Mouse (Mus musculus) lung, embryonic 16.5 days (tissue): ENCODE data around the gene Syne1. TPM values are rescaled to one million over a fixed set of nuclear protein-coding genes. Genes with fewer than 3 reads are reported as not detected.

Experiments used
- ATAC-seq: fragments of 200-750 bp; cut with Nextera tagmentation; 2 replicates; pipeline ENCODE4 v1.8.0; 2017; ENCODE audit warnings: low read depth, mild to moderate bottlenecking, moderate library complexity
- H3K27ac ChIP-seq: fragments of 300-500 bp; sonication (generic); 2 replicates; pipeline ENCODE4 v1.5.1; 2014; ENCODE audit warnings: mild to moderate bottlenecking, control low read depth, low read length
- H3K27me3 ChIP-seq: fragments of 300-500 bp; sonication (generic); 2 replicates; pipeline ENCODE4 v1.6.1; 2014; ENCODE audit warnings: low read depth, low read length, mixed read lengths; ENCODE audit not compliant: control insufficient read depth, insufficient read depth
- H3K36me3 ChIP-seq: fragments of 300-500 bp; sonication (generic); 2 replicates; pipeline ENCODE4 v1.6.1; 2014; ENCODE audit warnings: low read length; ENCODE audit not compliant: control insufficient read depth, insufficient read depth
- H3K4me1 ChIP-seq: fragments of 300-500 bp; sonication (generic); replicated peaks from 2 replicates; pipeline ENCODE4 v1.6.1; 2014; ENCODE audit warnings: low read length, mixed read lengths; ENCODE audit not compliant: control insufficient read depth, insufficient read depth
- H3K4me2 ChIP-seq: fragments of 300-500 bp; sonication (generic); 2 replicates; pipeline ENCODE4 v1.6.1; 2014; ENCODE audit warnings: low read depth, low read length, control low read depth
- H3K4me3 ChIP-seq: fragments of 300-500 bp; sonication (generic); 2 replicates; pipeline ENCODE4 v1.5.1; 2014; ENCODE audit warnings: mild to moderate bottlenecking, low read length, control low read depth
- H3K9ac ChIP-seq: fragments of 300-500 bp; sonication (generic); 2 replicates; pipeline ENCODE4 v1.6.1; 2014; ENCODE audit warnings: low read length, control low read depth
- H3K9me3 ChIP-seq: fragments of 300-500 bp; sonication (generic); 2 replicates; pipeline ENCODE4 v1.6.1; 2016; ENCODE audit warnings: low read length; ENCODE audit not compliant: control insufficient read depth
- WGBS: fragments of 180-500 bp; shearing (Covaris S2); extraction: QIAGEN DNeasy Blood & Tissue Kit; methylation state at CpG from one replicate; pipeline ENCODE4 v1.1.7; 2014; 5-methylcytosine and 5-hydroxymethylcytosine counted together
- polyA plus RNA-seq: library from polyadenylated mRNA; unstranded; fragments of >200 nt; fragmentation: Nextera tagmentation; extraction: Ambion mirVana; gene quantifications from 2 replicates; pipeline ENCODE4 v1.2.1, GENCODE M21; 2015

The Syne1 gene
- polyA plus RNA-seq, 1 experiment from 2014 or later = 4.3 TPM

GRCm38 (mm10) chr10:5437766-5438165, 113.5 kb downstream of the Syne1 start:
- Histone ChIP-seq H3K27me3 (no peaks in the 10 kb centered on the region), H3K9me3 (no peaks in the 10 kb centered on the region), H3K9ac (no peak overlapping the region), H3K27ac (no peak overlapping the region), H3K4me2 (no peak overlapping the region), H3K36me3 (no peaks in the 10 kb centered on the region), H3K4me3 (no peak overlapping the region), H3K4me1 (no peaks in the 10 kb centered on the region)
- WGBS = 74% methylated on average over 2 of the region's 2 CpGs
- no peak for ATAC-seq

GRCm38 (mm10) chr10:5423984-5424383, 127.3 kb downstream of the Syne1 start:
- no peak overlapping the region for H3K9ac ChIP-seq
- no peaks in the 10 kb centered on the region for H3K4me1 ChIP-seq
- H3K4me3 ChIP-seq = no peak overlapping the region
- no peaks in the 10 kb centered on the region for H3K27me3 ChIP-seq
- WGBS = 73% methylated on average over 4 of the region's 4 CpGs
- no peak overlapping the region for H3K27ac ChIP-seq
- H3K36me3 ChIP-seq = no peaks in the 10 kb centered on the region
- no peak for ATAC-seq
- no peak overlapping the region for H3K4me2 ChIP-seq
- H3K9me3 ChIP-seq = no peaks in the 10 kb centered on the region

DNA sequence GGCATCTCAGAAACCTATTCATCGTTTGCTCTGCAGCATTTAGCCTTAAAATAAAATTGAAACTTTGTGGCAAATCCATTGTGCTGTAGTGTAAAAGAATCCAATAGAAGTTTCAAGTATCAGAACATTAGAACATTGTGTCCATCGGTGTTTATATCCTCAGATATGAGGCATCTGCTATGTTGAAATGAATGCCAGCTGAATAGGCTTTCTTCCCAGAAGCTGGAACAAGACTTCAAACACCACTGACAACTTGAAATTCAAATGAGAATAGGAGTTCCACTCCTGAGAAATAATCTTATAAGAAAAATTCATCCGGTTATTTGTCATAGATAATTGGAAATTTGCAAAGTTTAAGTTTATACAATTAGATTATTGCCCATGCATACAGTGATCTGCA, 135.6 kb downstream of the Syne1 start:
- Histone ChIP-seq H3K27ac (no peak overlapping the region), H3K36me3 (no peaks in the 10 kb centered on the region), H3K4me1 (no peaks in the 10 kb centered on the region), H3K27me3 (no peaks in the 10 kb centered on the region), H3K4me3 (no peak overlapping the region), H3K9me3 (no peaks in the 10 kb centered on the region), H3K9ac (no peak overlapping the region), H3K4me2 (no peak overlapping the region)
- WGBS = 84% methylated on average over 3 of the region's 3 CpGs
- ATAC-seq = no peak

DNA sequence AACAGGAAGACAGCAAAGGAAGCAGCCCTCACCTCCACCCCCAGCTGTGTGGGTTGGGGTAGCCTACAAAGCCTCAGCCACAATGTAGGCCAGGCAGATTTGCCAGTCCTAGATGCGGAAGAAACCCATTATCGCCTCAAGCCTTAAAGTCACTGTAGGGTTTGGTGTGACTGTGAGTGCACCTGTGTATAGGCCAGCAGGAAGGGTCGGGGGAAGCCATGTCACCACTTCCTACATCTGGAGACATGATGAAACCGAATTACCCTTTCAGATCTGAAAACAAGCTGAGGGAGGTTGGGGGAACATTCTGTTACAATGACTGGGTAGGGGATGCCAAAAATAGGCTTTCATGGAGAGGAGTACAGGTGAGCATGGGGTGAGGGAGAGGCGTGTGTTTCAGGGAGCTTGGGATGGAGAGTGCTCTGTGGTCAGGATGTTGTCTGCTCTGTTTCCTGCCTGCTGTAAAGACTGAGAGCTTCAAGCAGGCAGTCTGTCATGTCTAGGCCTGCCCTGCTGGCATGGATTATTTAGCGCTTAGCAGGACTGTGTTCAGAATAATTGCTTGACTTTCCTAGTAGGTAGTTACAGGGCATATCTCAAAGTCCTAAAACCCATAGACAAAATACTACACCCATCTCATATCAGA, 167.0 kb downstream of the Syne1 start:
- no peak overlapping the region for H3K9ac ChIP-seq
- H3K4me3 ChIP-seq = no peak overlapping the region
- no peak for ATAC-seq
- H3K36me3 ChIP-seq = no peaks in the 10 kb centered on the region
- no peak overlapping the region for H3K27ac ChIP-seq
- no peaks in the 10 kb centered on the region for H3K9me3 ChIP-seq
- 66% methylated on average over 6 of the region's 6 CpGs for WGBS
- no peaks in the 10 kb centered on the region for H3K4me1 ChIP-seq
- no peak overlapping the region for H3K4me2 ChIP-seq
- no peaks in the 10 kb centered on the region for H3K27me3 ChIP-seq

GRCm38 (mm10) chr10:5381536-5381935, 169.7 kb downstream of the Syne1 start:
- no peak overlapping the region for H3K27ac ChIP-seq
- H3K4me3 ChIP-seq = no peak overlapping the region
- 87% methylated on average over 4 of the region's 4 CpGs for WGBS
- no peaks in the 10 kb centered on the region for H3K9me3 ChIP-seq
- H3K9ac ChIP-seq = no peak overlapping the region
- no peaks in the 10 kb centered on the region for H3K4me1 ChIP-seq
- no peaks in the 10 kb centered on the region for H3K27me3 ChIP-seq
- no peak overlapping the region for H3K4me2 ChIP-seq
- H3K36me3 ChIP-seq = no peaks in the 10 kb centered on the region
- ATAC-seq = no peak

DNA sequence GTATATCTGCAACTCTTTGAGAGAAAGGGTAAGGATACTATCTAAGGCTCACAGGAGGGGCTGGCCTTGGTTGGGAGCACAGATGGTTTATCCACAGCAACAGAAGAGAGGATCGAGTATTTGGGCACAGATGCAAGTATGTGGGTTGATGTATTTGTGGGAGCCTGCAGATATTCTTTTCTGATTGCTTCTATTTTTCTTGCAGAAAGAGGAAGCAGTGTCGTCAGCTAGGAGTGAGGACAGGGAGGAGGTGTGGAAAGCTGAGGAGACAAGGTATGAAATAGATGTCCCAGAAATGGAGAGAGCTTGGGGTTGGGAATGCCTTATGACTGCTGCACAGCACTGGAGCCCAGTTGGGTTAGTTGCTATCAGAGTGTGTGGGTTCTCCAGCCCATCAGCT, 172.3 kb downstream of the Syne1 start:
- H3K4me1 ChIP-seq = no peaks in the 10 kb centered on the region
- H3K27me3 ChIP-seq = no peaks in the 10 kb centered on the region
- H3K27ac ChIP-seq = no peak overlapping the region
- H3K36me3 ChIP-seq = no peaks in the 10 kb centered on the region
- WGBS = 67% methylated on average over 2 of the region's 2 CpGs
- no peak overlapping the region for H3K4me3 ChIP-seq
- ATAC-seq = no peak
- H3K9me3 ChIP-seq = no peaks in the 10 kb centered on the region
- H3K4me2 ChIP-seq = no peak overlapping the region
- H3K9ac ChIP-seq = no peak overlapping the region

DNA sequence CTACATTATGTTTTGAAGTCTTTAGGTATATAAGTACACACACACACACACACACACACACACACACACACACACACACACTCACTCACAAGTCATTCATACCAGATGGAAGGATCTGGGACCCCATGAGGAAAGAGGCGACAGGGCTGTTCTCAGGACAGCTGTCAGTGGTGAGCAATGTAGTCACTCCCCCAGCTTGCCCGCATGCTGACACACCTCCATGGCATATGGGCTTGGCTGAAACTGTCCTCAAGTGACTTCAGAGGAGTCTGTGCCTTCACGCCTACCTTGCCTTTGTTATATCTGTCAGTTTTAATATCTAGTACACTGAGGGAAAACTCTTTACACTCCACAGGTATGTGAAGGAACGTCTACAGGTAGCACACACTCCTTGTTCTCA, 181.7 kb downstream of the Syne1 start:
- Histone ChIP-seq H3K4me3 (no peak overlapping the region), H3K4me1 (no peaks in the 10 kb centered on the region), H3K36me3 (no peaks in the 10 kb centered on the region), H3K9me3 (no peaks in the 10 kb centered on the region), H3K4me2 (no peak overlapping the region), H3K27me3 (no peaks in the 10 kb centered on the region), H3K27ac (no peak overlapping the region), H3K9ac (no peak overlapping the region)
- no peak for ATAC-seq
- WGBS = 57% methylated on average over 4 of the region's 4 CpGs

DNA sequence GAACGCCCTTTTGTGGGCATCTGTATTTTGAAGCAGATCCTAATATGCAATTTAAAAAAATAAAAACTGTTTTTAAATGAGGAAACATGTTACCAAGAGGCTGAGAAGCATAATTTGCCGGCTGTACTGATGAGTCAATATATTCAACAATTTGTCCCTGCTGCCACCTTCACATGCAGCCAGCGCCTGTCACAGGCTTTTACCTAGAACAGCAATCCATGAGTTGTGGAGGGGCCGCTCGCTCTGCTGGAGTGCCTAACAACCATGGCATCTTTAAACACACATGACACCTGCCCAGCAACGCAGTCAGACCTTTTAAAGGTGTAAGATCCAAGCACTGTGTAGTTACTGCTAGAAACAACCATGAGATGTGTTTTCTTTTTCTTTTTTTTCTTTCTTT, 183.0 kb downstream of the Syne1 start:
- Histone ChIP-seq H3K4me2 (no peak overlapping the region; the same call in 1 of the 2 replicates), H3K4me3 (no peak overlapping the region), H3K9ac (no peak overlapping the region), H3K4me1 (no peaks in the 10 kb centered on the region), H3K36me3 (no peaks in the 10 kb centered on the region), H3K27me3 (no peaks in the 10 kb centered on the region), H3K9me3 (no peaks in the 10 kb centered on the region), H3K27ac (no peak overlapping the region)
- 57% methylated on average over 6 of the region's 6 CpGs for WGBS
- no peak for ATAC-seq

DNA sequence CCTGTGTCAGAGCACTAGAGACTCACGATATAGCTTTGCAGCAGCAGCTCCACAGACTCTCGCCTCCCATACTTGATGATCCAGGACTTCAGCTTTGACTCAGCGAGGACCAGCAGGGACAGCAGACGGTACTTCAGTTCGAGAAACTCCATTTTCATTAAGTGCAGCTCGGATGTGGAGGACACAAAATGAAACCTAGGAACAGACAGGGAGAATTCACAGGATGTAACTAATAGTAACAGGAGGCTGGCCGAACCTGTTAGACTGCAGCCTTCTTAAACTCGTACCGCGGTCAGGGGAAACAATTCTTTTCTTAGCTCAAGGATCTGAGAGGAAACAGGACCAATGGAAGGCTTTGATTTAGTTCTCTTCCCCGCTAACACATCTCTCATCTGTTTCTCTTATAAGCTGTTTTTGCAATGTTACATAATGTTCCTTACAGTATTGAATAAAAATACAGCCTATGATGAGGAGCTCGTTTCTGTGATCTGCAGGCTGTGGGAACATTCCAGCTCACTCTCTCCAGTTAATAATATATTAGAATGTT, 183.7 kb downstream of the Syne1 start:
- 40% methylated on average over 12 of the region's 12 CpGs for WGBS
- peak overlapping the region; percentile 25 for H3K4me2 ChIP-seq
- H3K36me3 ChIP-seq = no peaks in the 10 kb centered on the region
- H3K27ac ChIP-seq = no peak overlapping the region
- peak overlapping the region; percentile 2; the same call in 1 of the 2 replicates for H3K4me3 ChIP-seq
- no peaks in the 10 kb centered on the region for H3K4me1 ChIP-seq
- no peaks in the 10 kb centered on the region for H3K27me3 ChIP-seq
- ATAC-seq = no peak
- no peaks in the 10 kb centered on the region for H3K9me3 ChIP-seq
- H3K9ac ChIP-seq = 0 out of 2 replicates have a peak overlapping the region, but pooled peaks have one; percentile 34
